Mouse (Mus musculus) yolk sac, embryonic 10.5 days (tissue): ENCODE results near the gene Ccdc32.
A peak's percentile ranks its signal among the peaks of the same experiment; 100 is the strongest.

Experiments
- DNase-seq: peaks from one replicate; pipeline ENCODE4 v3.0.0-alpha.2; 2017; ENCODE audit warnings: low spot score

Gene Ccdc32

GRCm38 (mm10) chr2:119015604-119016180, 13.5 kb downstream of the Ccdc32 start:
- DNase-seq = no peak

GRCm38 (mm10) chr2:119014989-119015388, 14.2 kb downstream of the Ccdc32 start:
- no peak for DNase-seq

- DNase-seq = no peak
Measured at GRCm38 (mm10) chr2:119009376-119009775, 19.8 kb downstream of the Ccdc32 start.

GRCm38 (mm10) chr2:119006886-119007285, 22.3 kb downstream of the Ccdc32 start:
- DNase-seq = no peak

- no peak for DNase-seq
Measured at GRCm38 (mm10) chr2:118999025-118999639, 30.1 kb downstream of the Ccdc32 start.

- no peak for DNase-seq
Measured at GRCm38 (mm10) chr2:118998115-118998866, 30.9 kb downstream of the Ccdc32 start.

GRCm38 (mm10) chr2:118996798-118997105, 32.4 kb downstream of the Ccdc32 start:
- DNase-seq = no peak

- DNase-seq = no peak
Measured at GRCm38 (mm10) chr2:118995919-118996797, 33.0 kb downstream of the Ccdc32 start.

- no peak for DNase-seq
Measured at GRCm38 (mm10) chr2:118995490-118995889, 33.7 kb downstream of the Ccdc32 start.

GRCm38 (mm10) chr2:118983812-118984211, 45.4 kb downstream of the Ccdc32 start:
- no peak for DNase-seq

- no peak for DNase-seq
Measured at GRCm38 (mm10) chr2:118980841-118981240, 48.4 kb downstream of the Ccdc32 start.

- DNase-seq = no peak
Measured at GRCm38 (mm10) chr2:118978064-118978463, 51.1 kb downstream of the Ccdc32 start.

GRCm38 (mm10) chr2:118976941-118977340, 52.3 kb downstream of the Ccdc32 start:
- no peak for DNase-seq

GRCm38 (mm10) chr2:118976282-118976929, 52.8 kb downstream of the Ccdc32 start:
- DNase-seq = peak; percentile 86

- DNase-seq = no peak
Measured at GRCm38 (mm10) chr2:118975855-118976254, 53.3 kb downstream of the Ccdc32 start.

- peak; percentile 87 for DNase-seq
Measured at GRCm38 (mm10) chr2:118972687-118973376, 56.4 kb downstream of the Ccdc32 start.

- DNase-seq = no peak
Measured at GRCm38 (mm10) chr2:118972048-118972447, 57.1 kb downstream of the Ccdc32 start.

GRCm38 (mm10) chr2:118969585-118970147, 59.5 kb downstream of the Ccdc32 start:
- no peak for DNase-seq
